Mouse (Mus musculus) kidney, adult 18-20 months (tissue): ENCODE measurements around the gene Tmed8.
"Not testable (repeated sequence)": the region's sequence is repeated elsewhere in the genome, so short reads cannot be mapped to it uniquely, and the experiment has no call there.

Source experiments
- DNase-seq: peaks from one replicate; pipeline ENCODE4 v3.0.0; 2021

The Tmed8 gene

DNA sequence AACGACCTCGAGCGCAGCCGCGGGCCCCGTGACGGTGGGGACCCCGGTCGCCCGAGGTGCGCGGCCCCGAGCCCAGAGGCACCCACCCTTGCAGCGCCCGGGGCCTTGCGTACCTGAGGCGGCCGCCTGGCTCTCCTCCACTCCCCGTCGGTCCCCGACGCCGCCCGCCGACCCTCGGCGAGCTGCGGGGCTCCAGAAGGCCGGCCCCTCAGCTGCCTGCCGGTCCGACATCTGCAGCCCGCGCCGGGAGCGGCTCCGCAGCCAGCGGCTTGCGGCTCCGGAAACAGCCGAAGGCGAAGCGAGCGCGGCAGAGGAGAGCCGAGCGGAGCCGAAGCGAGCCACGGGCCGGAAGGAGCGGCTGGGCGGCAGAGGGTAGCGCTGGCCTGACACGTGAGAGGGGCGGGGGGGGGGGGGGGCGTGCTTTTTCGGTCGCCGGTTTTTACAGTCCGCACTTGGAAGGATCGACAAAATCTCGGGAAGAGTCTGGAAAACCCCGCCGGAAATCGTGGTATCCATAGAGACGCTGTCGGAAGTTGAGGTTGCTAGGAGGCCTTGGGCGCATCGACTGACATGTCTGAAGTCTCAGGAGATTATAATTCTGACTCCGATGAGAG, at the start of gene Tmed8:
Tmed8 (minus strand) TSS at position 482 of the 614 bp plus-strand sequence.
- DNase-seq, result peak; percentile 80

DNA sequence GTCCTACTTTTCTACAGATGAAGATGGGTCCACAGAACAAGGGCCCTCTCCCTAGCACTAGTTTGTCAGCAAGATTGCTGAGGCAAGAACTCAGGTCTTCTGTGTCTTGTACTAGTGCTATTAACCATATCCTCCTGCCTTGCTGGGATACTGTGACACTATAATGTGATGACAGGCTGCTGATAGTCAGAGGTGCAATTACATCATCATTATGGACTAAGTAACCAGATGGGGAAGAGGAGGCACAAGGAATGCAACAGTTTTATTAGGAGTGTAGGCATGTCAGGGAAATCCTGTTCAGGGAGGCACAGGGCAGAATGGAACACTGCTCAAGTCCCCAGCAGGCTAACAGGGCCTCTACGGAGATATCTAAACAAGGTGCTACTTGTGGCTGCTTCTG, 38.4 kb upstream of the Tmed8 start, which contains the start of gene Noxred1:
Noxred1 (minus strand) TSS at position 101 of the 400 bp plus-strand sequence.
- DNase-seq, result no peak

DNA sequence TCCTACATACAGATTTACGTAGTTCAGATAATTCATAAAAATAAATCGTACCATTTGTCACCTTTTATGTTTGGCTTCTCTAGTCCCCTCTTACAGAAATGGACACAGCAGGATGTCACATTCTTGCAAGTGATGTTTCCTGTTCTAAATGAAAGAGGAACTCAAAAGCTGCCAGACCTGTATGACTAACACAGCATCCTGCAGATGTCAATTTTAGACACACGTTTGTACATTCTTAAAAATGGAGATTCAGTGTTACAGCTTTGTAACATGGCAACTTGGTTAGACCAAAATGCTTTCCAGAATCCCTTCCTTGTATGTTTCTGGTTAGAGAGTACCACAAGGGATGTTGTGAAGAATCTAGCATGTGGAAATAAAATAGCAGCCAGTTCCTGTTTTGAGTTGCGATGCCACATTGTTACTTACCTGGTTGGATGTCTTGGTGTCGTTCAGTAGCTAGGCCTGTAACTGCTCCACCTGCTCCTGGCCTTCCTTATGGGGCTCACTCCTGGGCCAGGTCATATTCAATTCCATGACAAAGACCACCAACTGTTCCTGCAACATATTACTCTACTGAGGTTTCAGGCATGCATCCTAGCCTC, 36.7 kb upstream of the Tmed8 start:
- no peak for DNase-seq

DNA sequence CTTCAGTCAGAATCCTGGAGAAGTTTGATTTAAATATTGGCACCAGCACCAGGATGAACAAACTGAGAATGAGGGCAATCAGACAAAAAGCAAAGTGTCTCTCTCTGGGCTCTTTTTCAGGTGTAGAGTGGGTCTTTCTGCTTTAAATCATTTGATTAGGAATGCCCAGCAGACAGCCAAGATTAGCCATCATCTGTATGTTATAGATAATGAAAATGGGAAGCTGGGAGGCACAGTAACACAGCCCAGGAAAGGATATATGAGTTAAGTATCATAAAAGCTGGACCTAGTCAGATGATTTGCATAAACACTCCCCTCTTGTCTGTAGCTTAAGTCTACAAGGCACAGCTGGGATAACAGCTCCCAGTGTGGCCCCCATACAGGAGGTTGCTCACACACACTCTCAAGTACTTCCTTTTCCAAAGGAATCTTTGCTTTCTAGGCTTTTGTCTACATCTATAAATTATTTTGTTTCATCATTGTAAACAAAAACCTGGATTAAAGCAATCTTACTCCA, 30.2 kb upstream of the Tmed8 start:
- no peak for DNase-seq

DNA sequence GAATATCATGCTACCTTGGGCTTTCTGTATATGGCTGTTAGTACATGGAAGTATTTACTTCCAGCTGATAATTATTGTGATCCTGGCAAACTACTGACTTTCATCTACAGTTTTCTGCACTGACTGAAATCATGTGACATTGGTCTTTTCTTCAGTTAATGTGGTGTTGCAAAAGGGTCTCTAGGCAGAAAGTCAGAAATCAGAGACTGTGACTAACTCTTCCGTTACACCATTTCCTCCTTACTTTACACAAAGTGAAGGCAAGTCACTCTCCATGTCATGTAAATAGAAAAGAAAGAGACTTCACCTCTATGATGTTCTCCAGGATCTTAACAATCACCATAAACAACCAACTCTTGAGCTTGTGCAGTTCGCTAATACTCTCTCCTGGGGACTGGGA, 29.4 kb upstream of the Tmed8 start:
- no peak for DNase-seq

DNA sequence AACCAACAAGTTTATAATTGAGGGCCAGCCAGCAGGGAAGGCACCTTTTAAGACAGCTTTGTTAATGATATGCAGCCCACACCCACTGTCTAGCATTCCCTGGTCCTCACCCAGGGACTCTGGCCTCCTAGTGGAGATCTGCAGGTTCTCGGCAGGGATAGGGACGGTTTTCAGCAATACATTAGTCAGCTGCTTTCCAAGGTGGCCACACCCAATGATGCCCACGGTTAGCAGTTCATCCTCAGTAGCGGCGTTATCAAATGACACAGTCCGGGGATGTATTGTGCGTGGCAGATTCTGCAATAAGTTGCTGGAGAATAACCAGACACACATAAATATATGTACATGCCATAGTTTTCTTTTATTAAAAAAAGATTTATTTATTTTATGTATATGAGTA, 26.5 kb upstream of the Tmed8 start:
- DNase-seq, result no peak

DNA sequence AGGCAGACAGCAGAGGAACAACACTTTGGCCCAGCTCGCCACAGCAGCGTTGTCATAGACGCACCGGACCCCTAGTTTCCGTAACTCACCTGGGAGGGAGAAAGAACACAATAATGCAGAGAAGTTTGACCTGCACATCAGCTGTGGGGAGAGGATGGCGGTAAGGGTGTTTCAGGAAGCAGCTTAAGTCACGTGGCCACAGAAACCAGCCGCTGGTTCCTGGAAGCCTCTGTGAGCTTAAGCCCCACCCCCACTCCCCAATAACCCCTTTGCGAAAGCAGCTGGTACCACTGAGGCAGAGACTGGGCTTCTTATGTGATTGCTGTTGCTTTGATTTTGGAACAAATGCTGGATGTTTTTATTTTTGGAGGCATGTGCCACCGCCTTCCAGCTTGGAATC, 24.7 kb upstream of the Tmed8 start:
- no peak for DNase-seq

DNA sequence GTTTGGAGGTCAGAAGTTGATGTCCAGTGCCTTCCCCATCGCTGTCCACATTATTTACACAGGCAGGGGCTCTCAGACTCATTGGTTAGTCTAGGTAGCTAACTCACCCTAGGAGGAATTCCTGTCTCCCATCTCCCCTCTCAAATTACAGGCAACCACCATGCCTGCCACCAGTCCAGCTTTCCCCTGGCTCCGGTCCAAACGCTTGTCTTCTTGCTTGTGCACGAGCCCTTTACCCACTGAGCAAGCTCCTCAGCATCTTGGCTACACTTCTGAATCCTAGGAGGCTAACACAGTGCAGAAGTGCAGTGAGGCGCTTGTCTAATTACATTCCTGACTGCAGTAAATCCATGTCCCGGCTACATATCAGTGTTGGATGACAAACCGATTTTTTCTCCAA, 19.1 kb upstream of the Tmed8 start:
- no peak for DNase-seq

DNA sequence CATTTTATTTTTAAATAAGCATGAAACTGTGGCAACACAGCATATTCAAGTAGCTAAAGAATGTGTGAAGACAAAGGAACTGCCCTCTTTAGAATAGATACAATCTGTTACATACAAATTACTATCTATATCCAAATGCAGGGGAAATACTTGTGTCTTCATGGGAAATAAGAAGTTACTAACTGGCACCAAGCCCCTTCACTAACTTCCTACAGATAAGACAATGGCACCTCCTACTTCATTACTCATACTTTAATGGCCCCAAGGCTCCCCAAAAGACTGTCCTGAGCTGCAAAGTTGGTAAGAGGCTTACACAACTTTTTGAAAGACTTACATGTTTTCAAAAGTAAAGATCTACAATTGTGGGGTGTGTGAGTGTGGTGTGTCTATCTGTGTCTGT, 17.3 kb upstream of the Tmed8 start:
- no peak for DNase-seq

DNA sequence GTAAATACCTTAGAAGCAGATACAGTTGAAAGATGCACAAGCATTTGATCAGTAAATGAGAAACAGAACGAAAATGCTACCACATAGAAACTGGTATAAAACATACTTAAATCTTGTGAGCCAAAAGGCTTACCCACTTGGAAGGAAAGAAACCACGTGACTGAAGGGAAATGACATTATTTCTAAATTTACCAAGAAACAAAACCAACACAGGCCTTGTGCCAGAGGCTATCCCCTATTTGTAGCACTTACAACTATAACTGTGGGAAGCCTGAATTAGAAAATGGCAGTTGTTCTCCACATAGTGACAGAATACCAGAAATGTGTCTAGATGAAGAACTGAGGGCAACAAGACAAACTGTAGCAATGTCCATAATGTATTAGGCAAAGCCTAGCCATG, 15.8 kb upstream of the Tmed8 start:
- DNase-seq, result no peak

DNA sequence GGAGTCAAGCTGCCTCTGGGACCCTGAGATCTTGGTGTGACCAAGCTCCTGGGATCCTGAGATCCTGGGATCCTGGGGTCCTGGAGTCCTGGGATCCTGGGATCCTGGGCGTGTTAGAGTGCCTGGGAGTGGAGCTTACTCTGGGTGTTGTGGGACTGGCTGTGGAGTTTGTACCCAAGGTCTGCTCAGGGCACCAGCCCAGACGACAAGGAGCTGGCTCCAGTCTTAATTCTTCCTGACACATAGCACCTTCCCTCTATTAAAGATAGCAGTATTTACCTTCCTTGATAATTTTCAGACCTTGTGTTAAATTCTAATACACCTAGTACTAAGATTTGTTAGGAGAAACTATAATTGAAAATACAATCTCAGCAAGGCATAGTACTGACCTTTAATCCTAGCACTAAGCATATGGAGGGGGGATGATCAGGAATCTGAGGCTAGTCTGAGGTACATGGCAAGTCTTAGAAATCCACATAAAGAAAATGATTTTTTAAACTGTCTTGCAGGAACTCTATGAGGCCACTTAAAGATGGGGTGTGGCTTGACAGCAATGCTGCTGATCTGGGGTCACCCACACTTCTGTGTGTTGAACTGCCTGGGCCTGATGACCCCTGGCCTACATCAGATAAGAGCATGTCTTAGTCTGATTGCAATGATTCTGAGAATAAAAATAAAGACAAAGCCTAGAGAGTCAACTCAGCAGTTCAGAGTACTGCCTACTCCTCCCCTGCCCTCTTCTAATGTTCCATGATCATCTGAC, 12.8 kb upstream of the Tmed8 start:
- DNase-seq, result no peak

DNA sequence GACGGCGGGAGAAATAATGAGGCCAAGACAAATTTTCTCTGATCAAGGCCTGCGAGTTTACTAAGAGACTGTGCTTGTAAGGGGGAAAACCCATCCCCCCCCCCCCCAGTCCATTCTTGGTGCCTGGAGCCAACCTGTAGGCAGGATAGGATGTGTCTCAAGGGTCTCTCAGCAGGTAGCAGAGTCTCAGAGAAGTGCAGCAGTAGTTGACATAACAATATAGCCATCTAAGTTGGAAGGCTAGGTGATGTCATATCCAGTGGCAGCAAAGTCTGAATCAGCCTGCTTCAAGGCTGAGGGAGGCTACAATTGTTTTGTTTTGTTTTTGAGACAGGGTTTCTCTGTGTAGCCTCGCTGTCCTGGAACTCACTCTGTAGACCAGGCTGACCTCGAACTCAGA, 5.5 kb upstream of the Tmed8 start:
- DNase-seq, result not testable (repeated sequence)

DNA sequence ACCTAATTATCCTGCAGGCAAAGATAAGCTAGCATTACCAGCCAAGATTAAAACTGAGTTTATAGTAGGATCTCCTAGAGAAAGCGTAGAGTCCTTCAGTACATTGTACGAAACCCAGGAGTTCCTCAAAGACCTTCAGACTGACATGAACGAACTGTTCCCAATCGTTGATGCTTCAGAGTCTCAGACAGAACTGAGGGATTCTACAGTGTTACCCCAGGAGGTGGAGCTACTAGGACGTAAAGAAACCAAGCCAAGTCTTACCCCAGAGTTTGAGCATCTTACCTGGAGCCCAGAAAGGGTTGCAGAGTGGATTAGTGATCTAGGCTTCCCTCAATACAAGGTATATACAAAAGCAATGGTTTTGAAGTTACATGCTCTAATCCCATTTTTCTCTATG, 1.4 kb upstream of the Tmed8 start:
- no peak for DNase-seq

DNA sequence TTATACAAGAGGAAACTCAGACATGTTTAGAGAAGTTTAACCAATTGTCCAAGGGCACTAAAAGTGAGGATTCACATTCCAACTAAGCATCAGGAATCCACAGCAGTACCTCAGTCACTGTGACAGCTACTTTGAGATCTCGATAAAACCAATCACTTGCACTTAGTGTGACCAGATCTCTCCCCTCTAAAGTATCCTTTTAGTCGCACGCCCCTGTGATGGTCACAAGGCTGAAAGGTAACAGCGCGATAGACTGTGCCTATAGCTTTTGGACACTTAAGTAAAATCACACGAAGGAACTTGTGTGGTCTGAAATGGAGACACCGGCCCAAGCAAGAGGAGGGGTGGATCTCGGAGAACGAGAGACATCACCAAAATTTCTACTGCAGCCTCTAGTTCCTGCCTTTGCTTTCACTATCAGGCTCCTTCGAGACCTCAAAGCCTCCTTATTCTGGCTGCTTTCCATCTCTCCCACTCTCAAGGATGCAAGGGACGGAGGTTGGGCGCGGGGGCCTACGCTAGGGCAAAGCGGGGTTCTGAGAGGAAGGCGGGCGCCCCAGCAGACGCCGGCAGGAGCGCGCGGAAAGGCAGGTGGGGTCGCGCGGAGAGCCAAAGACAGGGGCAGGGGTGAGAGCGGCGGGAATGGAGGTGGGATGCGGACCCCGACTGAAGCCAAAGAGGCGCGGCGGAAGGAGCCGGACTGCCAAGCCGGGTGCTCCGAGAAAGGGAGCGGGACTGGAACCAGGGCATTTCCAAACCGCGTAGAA, 865 bp downstream of the Tmed8 start, which contains the start of gene Samd15:
Samd15 (plus strand) TSS at position 518 of the 767 bp plus-strand sequence.
- peak; percentile 45 for DNase-seq

DNA sequence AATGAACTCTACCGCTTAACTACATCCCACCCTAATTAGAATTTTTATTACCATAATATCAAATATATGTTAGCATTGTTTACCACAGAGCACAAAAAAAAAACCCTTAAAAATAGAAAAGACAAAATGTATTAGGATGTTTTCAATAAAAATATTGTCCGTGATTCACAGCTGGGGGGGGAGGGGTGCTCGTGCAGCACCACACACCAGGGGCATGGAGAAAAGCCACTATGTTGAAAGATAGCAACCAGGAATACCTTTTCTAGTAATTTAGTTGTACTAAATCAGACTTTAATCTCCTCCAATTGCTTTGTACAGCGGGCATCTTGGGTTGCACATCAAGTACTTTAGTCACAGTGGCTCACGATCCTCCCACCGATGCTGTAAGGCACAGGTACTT, 1.5 kb downstream of the Tmed8 start:
- no peak for DNase-seq

DNA sequence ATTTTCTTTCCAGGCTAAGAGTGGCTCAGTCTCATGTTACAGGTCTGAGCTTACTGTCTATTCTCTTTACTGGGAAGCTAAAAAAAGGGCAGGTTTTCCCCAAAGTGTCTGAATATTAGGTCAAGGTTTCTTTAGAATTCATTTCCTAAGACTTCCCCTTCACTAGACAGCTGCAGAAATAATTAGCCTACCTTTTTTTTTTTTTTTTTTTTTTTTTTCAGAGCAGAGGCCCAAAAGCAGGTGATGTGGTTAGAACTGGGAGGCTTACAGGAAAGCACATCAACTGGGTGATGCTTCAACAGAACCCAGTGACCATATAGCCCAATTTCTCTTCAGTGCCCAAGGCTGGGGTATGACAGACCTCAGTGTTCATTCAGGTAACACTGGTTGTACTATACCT, 3.9 kb downstream of the Tmed8 start:
- no peak for DNase-seq

DNA sequence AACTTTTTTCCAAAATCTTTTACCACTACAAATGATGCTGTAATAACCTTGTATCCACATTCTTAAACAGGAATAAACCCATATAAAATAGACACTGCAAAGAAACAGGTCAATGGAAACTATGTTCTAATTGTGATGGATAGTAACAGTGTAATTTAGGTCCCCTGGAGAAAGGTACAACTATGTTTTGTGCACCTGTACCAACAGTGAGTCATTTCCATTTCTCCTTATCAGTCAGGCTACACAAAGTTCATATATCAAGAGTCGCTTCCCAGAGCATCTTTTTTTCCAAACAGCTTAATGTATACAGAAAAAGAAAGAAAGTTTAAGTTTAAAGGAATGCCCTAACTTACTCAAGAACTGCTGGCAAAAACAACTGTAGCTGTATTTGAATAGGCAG, 5.2 kb downstream of the Tmed8 start:
- DNase-seq, result no peak

DNA sequence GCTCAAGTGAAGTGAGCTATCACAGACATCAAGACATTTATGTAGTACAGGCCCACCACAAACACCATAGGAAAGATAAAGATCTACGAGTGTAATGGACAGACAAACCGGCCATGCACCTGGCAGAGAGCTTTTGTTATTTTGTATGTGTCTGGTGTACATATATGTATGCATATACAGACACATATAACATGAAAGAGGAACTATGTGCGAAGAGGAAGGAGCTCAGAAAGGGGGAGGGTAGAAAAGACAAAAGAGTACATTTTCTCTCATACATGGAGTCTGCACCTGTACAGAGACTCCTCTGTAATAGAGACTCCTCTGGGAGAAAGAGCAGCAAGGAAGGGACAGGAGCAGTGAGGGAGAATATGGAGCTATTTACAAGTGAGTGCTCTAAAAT, 7.2 kb downstream of the Tmed8 start:
- DNase-seq, result no peak

DNA sequence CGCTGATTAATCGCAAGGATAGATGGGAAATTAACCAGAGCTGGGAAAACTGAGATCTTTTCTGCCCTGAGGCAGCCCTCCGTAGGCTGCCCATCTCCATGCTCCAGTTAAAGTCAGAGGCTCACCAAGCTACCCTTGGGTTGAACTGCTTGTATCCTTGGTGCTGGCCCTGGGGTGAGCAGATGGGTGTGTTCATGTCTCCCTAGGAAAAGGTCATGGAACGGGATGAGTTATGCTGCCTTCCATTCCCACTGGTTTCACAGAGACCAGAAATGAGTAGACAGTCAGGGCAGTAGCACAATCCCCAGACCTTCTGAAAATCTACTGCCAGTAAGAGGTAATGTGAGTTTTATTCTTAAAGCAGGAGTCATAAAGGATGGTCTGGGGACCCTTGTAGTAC, 22.6 kb downstream of the Tmed8 start:
- no peak for DNase-seq

DNA sequence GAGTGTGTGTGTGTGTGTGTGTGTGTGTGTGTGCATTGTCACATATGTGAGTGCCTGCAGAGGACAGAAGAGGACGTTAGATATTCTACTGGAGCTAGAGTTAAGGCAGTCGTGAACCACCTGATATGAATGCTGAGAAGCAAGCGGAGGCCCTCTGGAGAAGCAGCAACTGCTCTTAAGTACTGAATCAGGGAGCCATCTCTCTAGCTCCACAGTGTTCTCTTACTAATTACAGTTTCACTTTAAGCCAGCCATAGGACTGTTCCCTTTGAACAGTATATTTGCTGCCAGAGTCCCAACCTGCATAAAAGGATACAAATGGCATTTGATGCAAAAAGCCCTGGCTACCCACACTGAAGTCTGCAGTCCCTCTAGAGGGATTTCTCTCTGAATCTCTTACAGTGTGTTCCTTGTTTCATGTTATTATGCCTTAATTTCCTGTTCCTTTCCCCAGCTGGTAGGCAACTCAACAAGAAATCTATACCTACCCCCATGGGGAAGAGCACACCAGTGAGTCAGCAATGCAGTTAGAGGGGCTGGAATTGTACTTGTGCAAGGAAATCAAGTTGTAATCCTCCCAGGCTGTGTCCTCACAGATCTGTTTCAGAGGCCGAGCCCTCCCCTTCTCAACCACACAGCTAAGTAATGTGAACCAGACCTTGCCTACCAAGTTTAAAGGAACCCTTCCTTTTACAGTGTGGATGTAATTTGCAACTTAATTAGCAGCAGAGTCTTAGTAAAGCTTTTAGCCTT, 24.9 kb downstream of the Tmed8 start:
- no peak for DNase-seq

DNA sequence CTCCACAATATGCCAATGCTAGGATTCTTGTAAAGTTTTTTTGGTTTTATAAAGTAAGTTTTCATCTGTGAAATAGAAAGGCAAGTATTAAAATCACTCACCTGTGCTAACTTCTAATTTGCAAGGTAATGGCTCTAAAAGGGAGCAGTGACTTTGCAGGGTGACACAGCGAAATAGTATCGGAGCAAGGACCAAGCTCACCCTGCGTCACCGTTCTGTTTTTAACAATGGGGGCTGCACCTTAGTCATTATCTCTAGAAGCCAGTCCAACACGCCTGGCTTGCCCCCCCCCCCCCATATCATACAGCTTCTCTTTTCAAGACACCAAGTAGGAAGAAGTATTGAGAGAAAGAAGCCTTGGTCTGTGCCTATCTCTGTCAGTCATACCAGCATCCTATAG, 39.4 kb downstream of the Tmed8 start:
- DNase-seq, result no peak

DNA sequence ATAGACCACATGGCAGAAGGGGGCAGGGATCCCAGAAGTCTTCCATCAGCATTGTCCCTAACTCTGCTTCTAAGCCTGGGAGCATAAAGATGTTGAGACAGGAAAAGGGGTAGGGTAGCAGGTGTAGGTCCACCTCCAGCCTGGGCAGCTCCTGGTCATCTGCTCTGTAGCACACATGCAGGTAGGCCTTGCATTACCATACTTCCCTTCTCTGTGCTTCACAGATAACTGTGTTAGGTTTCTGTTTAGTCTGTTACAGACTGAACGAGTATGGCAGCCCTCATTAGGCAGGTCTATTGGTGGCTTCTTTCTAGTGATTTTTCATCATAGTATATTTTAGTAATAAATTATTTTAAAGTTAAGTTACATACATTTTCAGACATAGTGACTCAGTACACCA, 39.9 kb downstream of the Tmed8 start:
- no peak for DNase-seq

DNA sequence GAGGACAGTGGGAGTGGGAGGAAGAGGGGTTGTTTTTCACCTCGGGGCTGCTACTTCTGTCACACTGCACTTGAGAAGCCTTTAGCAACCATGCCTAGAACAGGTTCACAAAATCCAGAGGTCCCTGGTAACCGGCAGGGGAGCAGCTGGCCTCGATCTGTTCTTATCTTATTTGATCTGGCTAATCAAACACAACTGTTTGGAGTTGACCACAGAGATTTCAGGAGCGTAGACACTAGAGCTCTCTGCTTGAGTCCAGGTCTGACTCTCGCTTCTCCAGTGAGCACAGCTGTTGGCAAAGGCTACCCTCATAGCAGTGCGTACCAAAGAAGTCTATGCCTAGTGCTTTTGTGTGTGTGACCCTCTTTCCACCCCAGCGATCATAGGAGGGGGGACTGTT, 42.2 kb downstream of the Tmed8 start:
- DNase-seq, result peak; percentile 25
